Mouse (Mus musculus): ENCODE measurements around the gene Atg101.

The Atg101 gene

GRCm38 (mm10) chr15:101253886-101254795 lies 29.9 kb upstream of the Atg101 start, which contains the start of gene Nr4a1:
TSS of gene Nr4a1 (plus strand) at chr15:101254269.
- in situ Hi-C loops (cut with MseI, MboI): no loop called here

GRCm38 (mm10) chr15:101255842-101256462 lies 28.1 kb upstream of the Atg101 start:
- in situ Hi-C loops (cut with MseI, MboI): no loop called here

GRCm38 (mm10) chr15:101256463-101257206 lies 27.4 kb upstream of the Atg101 start:
- in situ Hi-C loops (cut with MseI, MboI): no loop called here

- in situ Hi-C loops (cut with MseI, MboI): no loop called here
Measured at GRCm38 (mm10) chr15:101258420-101258819, 25.7 kb upstream of the Atg101 start.

GRCm38 (mm10) chr15:101259922-101260321 lies 24.1 kb upstream of the Atg101 start:
- in situ Hi-C loops (cut with MseI, MboI): no loop called here

GRCm38 (mm10) chr15:101260387-101260786 lies 23.7 kb upstream of the Atg101 start:
- in situ Hi-C loops (cut with MseI, MboI): no loop called here

- in situ Hi-C loops (cut with MseI, MboI): no loop called here
Measured at GRCm38 (mm10) chr15:101260874-101261622, 23.0 kb upstream of the Atg101 start.

GRCm38 (mm10) chr15:101262502-101262901 lies 21.6 kb upstream of the Atg101 start:
- in situ Hi-C loops (cut with MseI, MboI): no loop called here

GRCm38 (mm10) chr15:101266132-101266963 lies 17.7 kb upstream of the Atg101 start:
- in situ Hi-C loops (cut with MseI, MboI): no loop called here

- in situ Hi-C loops (cut with MseI, MboI): no loop called here
Measured at GRCm38 (mm10) chr15:101267053-101268032, 16.7 kb upstream of the Atg101 start.

- in situ Hi-C loops (cut with MseI, MboI): no loop called here
Measured at GRCm38 (mm10) chr15:101270101-101270820, 13.8 kb upstream of the Atg101 start.

GRCm38 (mm10) chr15:101271107-101271506 lies 13.0 kb upstream of the Atg101 start:
- in situ Hi-C loops (cut with MseI, MboI): no loop called here

GRCm38 (mm10) chr15:101271513-101271912 lies 12.6 kb upstream of the Atg101 start:
- in situ Hi-C loops (cut with MseI, MboI): no loop called here

GRCm38 (mm10) chr15:101274380-101274779 lies 9.7 kb upstream of the Atg101 start:
- in situ Hi-C loops (cut with MseI, MboI): no loop called here

- in situ Hi-C loops (cut with MseI, MboI): loop anchor here in 1 of 2 experiments (5.0 kb wide), 1 partner anchor 35 kb away; no protein-coding TSS in a partner anchor
Measured at GRCm38 (mm10) chr15:101277351-101277899, 6.6 kb upstream of the Atg101 start.

- in situ Hi-C loops (cut with MseI, MboI): loop anchor here in 1 of 2 experiments (5.0 kb wide), 1 partner anchor 36 kb away; no protein-coding TSS in a partner anchor
Measured at GRCm38 (mm10) chr15:101278589-101278988, 5.5 kb upstream of the Atg101 start.

GRCm38 (mm10) chr15:101279430-101279999 lies 4.6 kb upstream of the Atg101 start:
- in situ Hi-C loops (cut with MseI, MboI): loop anchor here in 1 of 2 experiments (5.0 kb wide), 1 partner anchor 37 kb away; no protein-coding TSS in a partner anchor
